Mouse (Mus musculus) embryonic facial prominence, embryonic 11.5 days (tissue): ENCODE measurements at regions not wholly inside any gene's neighbourhood (a gene's known extent, or its start where the extent isn't known, plus 50 kb on each side); places are given as distances from the start of the nearest gene placed in this dataset.

Source experiments
- ATAC-seq: fragments of 200-750 bp; cut with Nextera tagmentation; replicated peaks from 2 replicates; pipeline ENCODE4 v1.8.0; 2017; ENCODE audit warnings: low read depth; ENCODE audit not compliant: insufficient number of reproducible peaks, low FRiP score, low TSS enrichment
- DNase-seq: peaks from one replicate; pipeline ENCODE4 v3.0.0-alpha.2; 2015; ENCODE audit warnings: low spot score
- H3K27ac ChIP-seq: fragments of 300-500 bp; sonication (generic); replicated peaks from 2 replicates; pipeline ENCODE4 v1.5.1; 2014; ENCODE audit warnings: mild to moderate bottlenecking, low read depth, low read length, control low read depth
- H3K27me3 ChIP-seq: fragments of 300-500 bp; sonication (generic); 2 replicates; pipeline ENCODE4 v1.6.1; 2014; ENCODE audit warnings: mild to moderate bottlenecking, low read length, moderate library complexity, mixed read lengths; ENCODE audit not compliant: control insufficient read depth, insufficient read depth
- H3K36me3 ChIP-seq: fragments of 300-500 bp; sonication (generic); replicated peaks from 2 replicates; pipeline ENCODE4 v1.6.1; 2014; ENCODE audit warnings: low read depth, mild to moderate bottlenecking, low read length, moderate library complexity, mixed read lengths; ENCODE audit not compliant: control insufficient read depth, insufficient read depth
- H3K4me1 ChIP-seq: fragments of 300-500 bp; sonication (generic); 2 replicates; pipeline ENCODE4 v1.6.1; 2014; ENCODE audit warnings: low read length, mixed read lengths; ENCODE audit not compliant: control insufficient read depth, insufficient read depth
- H3K4me2 ChIP-seq: fragments of 300-500 bp; sonication (generic); 2 replicates; pipeline ENCODE4 v1.6.1; 2014; ENCODE audit warnings: low read depth, mild to moderate bottlenecking, control low read depth, low read length, moderate library complexity
- H3K4me3 ChIP-seq: fragments of 300-500 bp; sonication (generic); 2 replicates; pipeline ENCODE4 v1.5.1; 2014; ENCODE audit warnings: low read depth, low read length, control low read depth
- H3K9ac ChIP-seq: fragments of 300-500 bp; sonication (generic); replicated peaks from 2 replicates; pipeline ENCODE4 v1.6.1; 2014; ENCODE audit warnings: mild to moderate bottlenecking, control low read depth, low read length
- H3K9me3 ChIP-seq: fragments of 300-500 bp; sonication (generic); replicated peaks from 2 replicates; pipeline ENCODE4 v1.6.1; 2016; ENCODE audit warnings: mild to moderate bottlenecking, low read length, inconsistent platforms, mixed read lengths; ENCODE audit not compliant: control insufficient read depth
- WGBS: fragments of 180-500 bp; shearing (Covaris S2); extraction: QIAGEN DNeasy Blood & Tissue Kit; methylation state at CpG from one replicate; pipeline ENCODE4 v1.1.7; 2014; 5-methylcytosine and 5-hydroxymethylcytosine counted together

GRCm38 (mm10) chr10:96391748-96392147 is 225.1 kb upstream of the Btg1 start:
- Histone ChIP-seq H3K27ac (no peak overlapping the region), H3K36me3 (no peaks in the 10 kb centered on the region), H3K4me2 (no peak overlapping the region), H3K9me3 (no peaks in the 10 kb centered on the region), H3K4me1 (no peaks in the 10 kb centered on the region), H3K4me3 (no peak overlapping the region), H3K27me3 (no peaks in the 10 kb centered on the region), H3K9ac (no peak overlapping the region)
- no peak for DNase-seq
- ATAC-seq, result no peak
- WGBS, result 46% methylated on average over 3 of the region's 3 CpGs

GRCm38 (mm10) chr10:96392836-96393235 is 224.0 kb upstream of the Btg1 start:
- Histone ChIP-seq H3K4me2 (no peak overlapping the region), H3K9ac (no peak overlapping the region), H3K36me3 (no peaks in the 10 kb centered on the region), H3K4me3 (no peak overlapping the region), H3K9me3 (no peaks in the 10 kb centered on the region), H3K27ac (no peak overlapping the region), H3K27me3 (no peaks in the 10 kb centered on the region), H3K4me1 (no peaks in the 10 kb centered on the region)
- WGBS, result 89% methylated on average over 1 of the region's 1 CpGs
- DNase-seq, result no peak
- ATAC-seq, result no peak

- 93% methylated on average over 3 of the region's 3 CpGs for WGBS
- no peak for DNase-seq
- Histone ChIP-seq H3K36me3 (no peaks in the 10 kb centered on the region), H3K9me3 (no peaks in the 10 kb centered on the region), H3K9ac (no peak overlapping the region), H3K4me1 (no peaks in the 10 kb centered on the region), H3K27me3 (no peaks in the 10 kb centered on the region), H3K4me3 (no peak overlapping the region), H3K27ac (no peak overlapping the region), H3K4me2 (no peak overlapping the region)
- no peak for ATAC-seq
Measured at GRCm38 (mm10) chr10:96394210-96394609, 222.6 kb upstream of the Btg1 start.

GRCm38 (mm10) chr10:96395017-96395416 is 221.8 kb upstream of the Btg1 start:
- Histone ChIP-seq H3K27me3 (no peaks in the 10 kb centered on the region), H3K9ac (no peak overlapping the region), H3K36me3 (no peaks in the 10 kb centered on the region), H3K4me1 (no peaks in the 10 kb centered on the region), H3K4me3 (no peak overlapping the region), H3K9me3 (no peaks in the 10 kb centered on the region), H3K4me2 (no peak overlapping the region), H3K27ac (no peak overlapping the region)
- ATAC-seq, result no peak
- 73% methylated on average over 3 of the region's 3 CpGs for WGBS
- no peak for DNase-seq

GRCm38 (mm10) chr10:96397931-96398561 is 218.8 kb upstream of the Btg1 start:
- Histone ChIP-seq H3K4me1 (no peaks in the 10 kb centered on the region), H3K27ac (no peak overlapping the region), H3K9ac (no peak overlapping the region), H3K4me3 (no peak overlapping the region), H3K36me3 (no peaks in the 10 kb centered on the region), H3K9me3 (no peaks in the 10 kb centered on the region), H3K27me3 (no peaks in the 10 kb centered on the region), H3K4me2 (no peak overlapping the region)
- no peak for DNase-seq
- no peak for ATAC-seq
- WGBS, result 38% methylated on average over 13 of the region's 13 CpGs

GRCm38 (mm10) chr10:96398562-96399288 is 218.1 kb upstream of the Btg1 start:
- ATAC-seq, result no peak
- no peak for DNase-seq
- Histone ChIP-seq H3K27ac (no peak overlapping the region), H3K27me3 (no peaks in the 10 kb centered on the region), H3K36me3 (no peaks in the 10 kb centered on the region), H3K4me3 (no peak overlapping the region), H3K9me3 (no peaks in the 10 kb centered on the region), H3K9ac (no peak overlapping the region), H3K4me2 (no peak overlapping the region), H3K4me1 (no peaks in the 10 kb centered on the region)
- WGBS, result 73% methylated on average over 9 of the region's 9 CpGs

- Histone ChIP-seq H3K4me1 (no peaks in the 10 kb centered on the region), H3K27ac (no peak overlapping the region), H3K4me3 (no peak overlapping the region), H3K9ac (no peak overlapping the region), H3K27me3 (no peaks in the 10 kb centered on the region), H3K4me2 (no peak overlapping the region), H3K36me3 (no peaks in the 10 kb centered on the region), H3K9me3 (no peaks in the 10 kb centered on the region)
- ATAC-seq (peak; percentile 78), DNase-seq (peak; percentile 45)
- WGBS, result 37% methylated on average over 8 of the region's 8 CpGs
Measured at GRCm38 (mm10) chr10:96399636-96400400, 217.0 kb upstream of the Btg1 start.

GRCm38 (mm10) chr10:96400793-96401192 is 216.0 kb upstream of the Btg1 start:
- Histone ChIP-seq H3K4me3 (no peak overlapping the region), H3K4me1 (no peaks in the 10 kb centered on the region), H3K9me3 (no peaks in the 10 kb centered on the region), H3K27ac (no peak overlapping the region), H3K27me3 (no peaks in the 10 kb centered on the region), H3K4me2 (no peak overlapping the region), H3K36me3 (no peaks in the 10 kb centered on the region), H3K9ac (no peak overlapping the region)
- ATAC-seq, result no peak
- DNase-seq, result no peak
- 82% methylated on average over 6 of the region's 6 CpGs for WGBS
